Mouse (Mus musculus) neural tube, embryonic 14.5 days (tissue): ENCODE results near the gene Nhsl1. TPM values are rescaled to one million over a fixed set of nuclear protein-coding genes. Genes with fewer than 3 reads are reported as not detected.
"Not testable (repeated sequence)": the region's sequence is repeated elsewhere in the genome, so short reads cannot be mapped to it uniquely, and the experiment has no call there.

ENCODE experiments used
- ATAC-seq: fragments of 200-750 bp; cut with Nextera tagmentation; 2 replicates; pipeline ENCODE4 v1.8.0; 2017; ENCODE audit warnings: low read depth, mild to moderate bottlenecking, moderate TSS enrichment, moderate library complexity
- H3K27ac ChIP-seq: fragments of 300-500 bp; sonication (generic); 2 replicates; pipeline ENCODE4 v1.5.1; 2014; ENCODE audit warnings: low read depth, mild to moderate bottlenecking, control low read depth, low read length, moderate library complexity, mixed read lengths
- H3K27me3 ChIP-seq: fragments of 300-500 bp; sonication (generic); 2 replicates; pipeline ENCODE4 v1.6.1; 2014; ENCODE audit warnings: low read length; ENCODE audit not compliant: control insufficient read depth, insufficient read depth
- H3K36me3 ChIP-seq: fragments of 300-500 bp; sonication (generic); 2 replicates; pipeline ENCODE4 v1.6.1; 2014; ENCODE audit warnings: low read length, mixed read lengths; ENCODE audit not compliant: control insufficient read depth, insufficient read depth
- H3K4me1 ChIP-seq: fragments of 300-500 bp; sonication (generic); 2 replicates; pipeline ENCODE4 v1.6.1; 2014; ENCODE audit warnings: low read length; ENCODE audit not compliant: control insufficient read depth, insufficient read depth
- H3K4me2 ChIP-seq: fragments of 300-500 bp; sonication (generic); 2 replicates; pipeline ENCODE4 v1.6.1; 2014; ENCODE audit warnings: mild to moderate bottlenecking, low read depth, low read length, control low read depth
- H3K4me3 ChIP-seq: fragments of 300-500 bp; sonication (generic); 2 replicates; pipeline ENCODE4 v1.5.1; 2014; ENCODE audit warnings: low read depth, low read length, control low read depth, mixed read lengths
- H3K9ac ChIP-seq: fragments of 300-500 bp; sonication (generic); replicated peaks from 2 replicates; pipeline ENCODE4 v1.6.1; 2014; ENCODE audit warnings: low read depth, mild to moderate bottlenecking, control low read depth, low read length, mixed read lengths
- H3K9me3 ChIP-seq: fragments of 300-500 bp; sonication (generic); 2 replicates; pipeline ENCODE4 v1.6.1; 2016; ENCODE audit warnings: low read length; ENCODE audit not compliant: control insufficient read depth
- WGBS: fragments of 180-500 bp; shearing (Covaris S2); extraction: QIAGEN DNeasy Blood & Tissue Kit; methylation state at CpG from one replicate; pipeline ENCODE4 v1.1.7; 2014; 5-methylcytosine and 5-hydroxymethylcytosine counted together
- polyA plus RNA-seq: library from polyadenylated mRNA; unstranded; fragments of >200 nt; fragmentation: Nextera tagmentation; extraction: Ambion mirVana; gene quantifications from 2 replicates; pipeline ENCODE4 v1.2.1, GENCODE M21; 2014

Nhsl1 gene
- polyA plus RNA-seq, 1 experiment from 2014 or later: 21.0 TPM

- not testable (repeated sequence) for H3K4me3 ChIP-seq, H3K36me3 ChIP-seq, H3K27ac ChIP-seq, H3K27me3 ChIP-seq, H3K4me1 ChIP-seq, H3K9me3 ChIP-seq, H3K9ac ChIP-seq, H3K4me2 ChIP-seq, ATAC-seq
- WGBS: 84% methylated on average over 9 of the region's 9 CpGs
Measured at GRCm38 (mm10) chr10:18559076-18559475, 240.3 kb downstream of the Nhsl1 start.

- 39% methylated on average over 5 of the region's 5 CpGs for WGBS
- Histone ChIP-seq H3K9ac (no peak overlapping the region), H3K9me3 (no peaks in the 10 kb centered on the region), H3K36me3 (no peaks in the 10 kb centered on the region), H3K27ac (no peak overlapping the region), H3K4me1 (no peaks in the 10 kb centered on the region), H3K27me3 (no peaks in the 10 kb centered on the region), H3K4me2 (no peak overlapping the region), H3K4me3 (no peak overlapping the region)
- ATAC-seq: no peak
Measured at GRCm38 (mm10) chr10:18561445-18561844, 242.7 kb downstream of the Nhsl1 start.

- Histone ChIP-seq H3K9me3 (no peaks in the 10 kb centered on the region), H3K27me3 (no peaks in the 10 kb centered on the region), H3K4me2 (no peak overlapping the region), H3K36me3 (no peaks in the 10 kb centered on the region), H3K4me3 (no peak overlapping the region), H3K27ac (no peak overlapping the region), H3K9ac (no peak overlapping the region), H3K4me1 (no peaks in the 10 kb centered on the region)
- peak; percentile 82; the same call in 1 of the 2 replicates for ATAC-seq
- WGBS: 9% methylated on average over 4 of the region's 4 CpGs
Measured at GRCm38 (mm10) chr10:18562940-18563339, 244.2 kb downstream of the Nhsl1 start.

GRCm38 (mm10) chr10:18572581-18572980 lies 253.8 kb downstream of the Nhsl1 start:
- no peaks in the 10 kb centered on the region for H3K36me3 ChIP-seq
- WGBS: 64% methylated on average over 2 of the region's 2 CpGs
- no peak overlapping the region for H3K4me3 ChIP-seq

More at GRCm38 (mm10) chr10:18572581-18572980, 253.8 kb downstream of the Nhsl1 start:
- Histone ChIP-seq H3K4me1 (no peaks in the 10 kb centered on the region), H3K27me3 (no peaks in the 10 kb centered on the region), H3K4me2 (no peak overlapping the region), H3K9ac (no peak overlapping the region), H3K27ac (no peak overlapping the region), H3K9me3 (no peaks in the 10 kb centered on the region)
- ATAC-seq: no peak

Other genes with a start within 250 kb of the Nhsl1 start
- 0.28 and 0.70 TPM in 2 replicates for gene Ect2l, start 108.1 kb upstream of the Nhsl1 start, polyA plus RNA-seq
- gene Ccdc28a, start 84.0 kb upstream of the Nhsl1 start, polyA plus RNA-seq: 6.1 and 7.5 TPM in 2 replicates
- gene Hebp2, start 227.1 kb downstream of the Nhsl1 start, polyA plus RNA-seq: 15.0 and 17.3 TPM in 2 replicates